ENCODE assay signal across 29 mouse cellular contexts in the genomic region with DNA sequence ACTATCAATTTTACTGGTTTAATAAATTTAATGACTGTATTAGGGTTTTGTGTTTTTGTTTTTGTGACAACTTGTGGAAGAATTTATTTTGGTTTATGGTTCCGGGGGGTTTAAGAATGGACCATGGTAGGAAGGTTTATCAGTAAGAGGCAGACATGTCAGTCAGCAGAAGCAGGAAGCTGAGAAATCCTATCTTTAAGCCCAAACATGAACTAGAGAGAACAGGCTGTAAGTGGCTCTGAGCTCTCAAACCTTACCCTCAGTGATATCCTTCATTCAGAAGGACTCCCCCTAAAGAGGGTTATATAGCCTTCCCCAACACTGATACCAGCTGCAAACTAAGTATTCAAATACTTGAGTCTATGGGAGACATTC.
A peak's percentile ranks its signal among the peaks of the same experiment; 100 is the strongest.
DNase-seq lines count a peak whose midpoint lies in the region; ATAC-seq and TF ChIP-seq lines count a peak whose summit lies in the region.
"Had no signal": no experiment of that assay in that cellular context is flagged by ENCODE, and none has a peak within 500 bp of the region (broad histone marks: within the 10 kb centered on the region; RNA-seq: fewer than 3 reads in every experiment).

No protein-coding gene starts in this region.

- peak overlapping the region; percentile 56; the same call in 1 of the 2 replicates for H3K27ac ChIP-seq in thymus, adult 2 months (ENCODE audit: control insufficient read depth, insufficient read depth, low read length)
- no peak overlapping the region for H3K27ac ChIP-seq in forebrain, embryonic 15.5 days (replicated peaks)
- no peak overlapping the region for H3K27ac ChIP-seq in intestine, embryonic 16.5 days (ENCODE audit: low read length)
- H3K27ac ChIP-seq: embryonic facial prominence, embryonic 13.5 days; forebrain, embryonic 10.5 days; gastrocnemius, adult 2 months; intestine, embryonic 15.5 days; kidney, postnatal 0 days; limb, embryonic 15.5 days; liver, embryonic 13.5 days; midbrain, embryonic 10.5 days had no signal

- peak; percentile 8 for DNase-seq in thymus, adult 2 months
- DNase-seq in thymus, postnatal 36 days = no peak
- peak; percentile 8 for DNase-seq in MEL-GATA-1-ER (ENCODE audit: extremely low read depth, low read depth)
- DNase-seq in embryo, embryonic 9.5 days (ENCODE audit: extremely low spot score) = no peak
- DNase-seq: adrenal gland, postnatal 10 days; cerebellum, adult 11 months; cerebellum, adult 9-10 months; cerebellum, postnatal 36 days; embryo, embryonic 11 days; gastrocnemius, adult 2 months; heart, postnatal 14 days; kidney, adult 8-10 months; layer of hippocampus, adult 9-11 months; liver, embryonic 13.5 days; lung, postnatal 4 days; right cerebral cortex, postnatal 25 days had no signal

- 27% methylated on average over 1 of the region's 1 CpGs for WGBS in thymus, adult 2 months
- WGBS in forebrain, embryonic 15.5 days = 93% methylated on average over 1 of the region's 1 CpGs
- 68% methylated on average over 1 of the region's 1 CpGs for whole genome bisulfite sequencing in intestine, embryonic 16.5 days

- H3K4me1 ChIP-seq in thymus, adult 2 months (replicated peaks; ENCODE audit: control insufficient read depth, insufficient read depth, low read length) = peaks cover 6% of the 10 kb centered on the region; the same call in 1 of the 2 replicates
- no peaks in the 10 kb centered on the region for H3K4me1 ChIP-seq in forebrain, embryonic 15.5 days
- no peaks in the 10 kb centered on the region for H3K4me1 ChIP-seq in intestine, embryonic 16.5 days (ENCODE audit: control insufficient read depth, insufficient read depth, low read length)
- H3K4me1 ChIP-seq: embryonic facial prominence, embryonic 13.5 days; forebrain, embryonic 10.5 days; intestine, embryonic 15.5 days; limb, embryonic 15.5 days; liver, embryonic 13.5 days; midbrain, embryonic 10.5 days had no signal

- TF ChIP-seq CTCF in thymus, adult 2 months (IDR thresholded peaks at IDR 0.05; ENCODE audit: borderline replicate concordance, control insufficient read depth, extremely low read depth, insufficient read depth, low read length, poor library complexity) = no peak

- no peak overlapping the region for H3K4me3 ChIP-seq in thymus, adult 2 months (ENCODE audit: control insufficient read depth, insufficient read depth, low read length)
- H3K4me3 ChIP-seq in forebrain, embryonic 15.5 days = no peak overlapping the region
- H3K4me3 ChIP-seq in intestine, embryonic 16.5 days (ENCODE audit: low read length) = no peak overlapping the region
- H3K4me3 ChIP-seq: embryonic facial prominence, embryonic 13.5 days; forebrain, embryonic 10.5 days; gastrocnemius, adult 2 months; intestine, embryonic 15.5 days; limb, embryonic 10.5 days; limb, embryonic 15.5 days; liver, embryonic 13.5 days; midbrain, embryonic 10.5 days had no signal

- no peaks in the 10 kb centered on the region for H3K36me3 ChIP-seq in thymus, adult 2 months (ENCODE audit: control insufficient read depth, insufficient read depth, low read length)
- H3K36me3 ChIP-seq in forebrain, embryonic 15.5 days = no peaks in the 10 kb centered on the region
- H3K36me3 ChIP-seq in intestine, embryonic 16.5 days (ENCODE audit: control insufficient read depth, insufficient read depth, low read length) = no peaks in the 10 kb centered on the region
- H3K36me3 ChIP-seq: embryonic facial prominence, embryonic 13.5 days; forebrain, embryonic 10.5 days; intestine, embryonic 15.5 days; limb, embryonic 10.5 days; limb, embryonic 15.5 days; liver, embryonic 13.5 days; midbrain, embryonic 10.5 days had no signal

- peak; percentile 41 for ATAC-seq in inflammation-experienced regulatory T-cells, adult 6 months
- ATAC-seq in forebrain, embryonic 15.5 days (replicated peaks) = no peak
- no peak for ATAC-seq in intestine, embryonic 16.5 days
- ATAC-seq: hindbrain, embryonic 16.5 days; intestine, embryonic 15.5 days; lung, postnatal 0 days; midbrain, embryonic 16.5 days had no signal

- no peaks in the 10 kb centered on the region for H3K27me3 ChIP-seq in thymus, adult 2 months (ENCODE audit: control insufficient read depth, insufficient read depth, low read length)
- no peaks in the 10 kb centered on the region for H3K27me3 ChIP-seq in forebrain, embryonic 15.5 days
- no peaks in the 10 kb centered on the region for H3K27me3 ChIP-seq in intestine, embryonic 16.5 days (replicated peaks; ENCODE audit: control insufficient read depth, insufficient read depth, low read length)
- H3K27me3 ChIP-seq: embryonic facial prominence, embryonic 13.5 days; intestine, embryonic 15.5 days; limb, embryonic 15.5 days; liver, embryonic 13.5 days had no signal

- TF ChIP-seq POLR2A in thymus, adult 2 months (IDR thresholded peaks at IDR 0.05; ENCODE audit: control insufficient read depth, extremely low read depth, insufficient read depth, low read length, poor library complexity) = no peak

- H3K9ac ChIP-seq in forebrain, embryonic 15.5 days (replicated peaks) = no peak overlapping the region
- no peak overlapping the region for H3K9ac ChIP-seq in intestine, embryonic 16.5 days (ENCODE audit: low read depth, low read length)
- H3K9ac ChIP-seq: embryonic facial prominence, embryonic 13.5 days; intestine, embryonic 15.5 days; limb, embryonic 15.5 days; liver, embryonic 13.5 days had no signal

- no peaks in the 10 kb centered on the region for H3K9me3 ChIP-seq in forebrain, embryonic 15.5 days
- no peaks in the 10 kb centered on the region for H3K9me3 ChIP-seq in intestine, embryonic 16.5 days (ENCODE audit: control insufficient read depth, low read length)
- H3K9me3 ChIP-seq: embryonic facial prominence, embryonic 13.5 days; forebrain, embryonic 10.5 days; intestine, embryonic 15.5 days; limb, embryonic 10.5 days; limb, embryonic 15.5 days; liver, embryonic 13.5 days; midbrain, embryonic 10.5 days had no signal

- H3K4me2 ChIP-seq in forebrain, embryonic 15.5 days (replicated peaks) = no peak overlapping the region
- H3K4me2 ChIP-seq in intestine, embryonic 16.5 days (ENCODE audit: low read depth, low read length) = no peak overlapping the region
- H3K4me2 ChIP-seq: embryonic facial prominence, embryonic 13.5 days; intestine, embryonic 15.5 days; limb, embryonic 15.5 days; liver, embryonic 13.5 days had no signal

Comparison
In these comparisons a context has a peak if more than half of its experiments do, and no peak if none do; other contexts are left out.
1. DNase-seq: peak in thymus, adult 2 months (single experiment) and MEL-GATA-1-ER (single experiment); none in thymus, postnatal 36 days (0 of 2) and embryo, embryonic 9.5 days (single experiment).